Mouse (Mus musculus) G1E (cell line): ENCODE measurements around the gene Olfr1426. TPM values are rescaled to one million over a fixed set of nuclear protein-coding genes. Genes with fewer than 3 reads are reported as not detected.

ENCODE experiments used
- ATAC-seq: 2 replicates; pipeline ENCODE4 v1.8.0; 2016; ENCODE audit warnings: mild to moderate bottlenecking; ENCODE audit not compliant: insufficient number of reproducible peaks, poor library complexity, low FRiP score, severe bottlenecking; ENCODE audit errors: extremely low read depth
- DNase-seq: peaks from one replicate; pipeline ENCODE4 v3.0.0; 2012; ENCODE audit warnings: low spot score
- H3K27me3 ChIP-seq: 2 replicates; pipeline ENCODE4 v1.6.1; 2012; ENCODE audit warnings: mild to moderate bottlenecking, low read length, inconsistent platforms; ENCODE audit not compliant: insufficient read depth
- H3K36me3 ChIP-seq: replicated peaks from 2 replicates; pipeline ENCODE3; 2012; ENCODE audit warnings: mild to moderate bottlenecking, inconsistent platforms
- H3K4me1 ChIP-seq: 2 replicates; pipeline ENCODE4 v1.6.1; 2012; ENCODE audit warnings: low read depth, low read length, inconsistent platforms, mixed read lengths; ENCODE audit not compliant: insufficient read depth
- H3K4me3 ChIP-seq: 2 replicates; pipeline ENCODE4 v1.5.1; 2012; ENCODE audit warnings: low read depth, mild to moderate bottlenecking, inconsistent platforms, low read length, moderate library complexity, mixed read lengths
- H3K9me3 ChIP-seq: replicated peaks from 2 replicates; pipeline ENCODE4 v1.6.1; 2012; ENCODE audit warnings: inconsistent platforms
- CTCF ChIP-seq: IDR thresholded peaks from 2 replicates; pipeline ENCODE4 v1.5.1; 2012; ENCODE audit warnings: low read depth, low read length, inconsistent platforms, mixed read lengths
- GATA1 ChIP-seq: IDR thresholded peaks from 2 replicates; pipeline ENCODE4 v1.6.1; 2012; ENCODE audit warnings: borderline replicate concordance, low read length, inconsistent platforms, mixed read lengths
- GATA2 ChIP-seq: IDR thresholded peaks from 2 replicates; pipeline ENCODE4 v1.6.1; 2012; ENCODE audit warnings: low read depth, low read length, inconsistent platforms, borderline replicate concordance
- POLR2AphosphoS5 ChIP-seq: IDR thresholded peaks from 2 replicates; pipeline ENCODE4 v1.6.1; 2012; ENCODE audit warnings: low read depth, low read length, inconsistent platforms; ENCODE audit not compliant: insufficient replicate concordance
- TAL1 ChIP-seq: conservative IDR thresholded peaks from 2 replicates; pipeline ENCODE4 v1.6.1; 2012; ENCODE audit warnings: low read depth, low read length, inconsistent platforms, mixed read lengths
- polyA plus RNA-seq: library from polyadenylated mRNA; stranded (reverse); fragments of >175 nt; gene quantifications from 2 replicates; pipeline ENCODE4 v1.2.3, GENCODE M21; 2012
- total RNA-seq, 2 experiments: library from RNA; stranded (forward) in 1 of 2; stranded (reverse) in 1 of 2; fragments of 200-1000 nt in 1 of 2; fragments of >200 nt in 1 of 2; fragmentation: Nextera tagmentation in 1 of 2; gene quantifications; 2 replicates each; pipeline ENCODE4 v1.2.3; 2014 to 2017

Gene Olfr1426
- total RNA-seq (2014; fragmentation: Nextera tagmentation) (not detected in 2 replicates), total RNA-seq (2017) (0.11 and 0.12 TPM in 2 replicates), polyA plus RNA-seq (not detected in 2 replicates)

DNA sequence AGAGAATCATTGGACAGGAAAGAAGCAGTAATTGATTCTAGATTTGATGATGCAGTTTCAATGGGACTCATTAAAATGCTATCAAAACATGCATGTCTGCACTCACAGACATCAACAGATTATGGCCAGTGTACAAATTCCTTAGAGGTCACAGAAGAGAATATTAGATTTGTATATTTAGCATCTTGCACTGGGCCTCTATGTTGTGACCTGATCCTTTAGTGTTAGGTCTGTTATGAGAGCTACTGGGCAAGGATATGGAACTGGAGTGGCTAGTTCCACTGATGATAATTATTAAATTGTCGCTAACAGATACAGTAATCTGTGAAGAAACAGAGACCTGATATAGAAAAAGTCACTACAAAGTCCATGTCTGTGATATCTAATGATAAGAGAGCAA is at the start of gene Olfr1426:
Gene Olfr1426, minus strand, starts transcription at position 101 of the 400 bp plus-strand sequence.
- TF ChIP-seq CTCF = no peak
- no peak for TF ChIP-seq TAL1
- TF ChIP-seq POLR2AphosphoS5 = no peak
- no peak for TF ChIP-seq GATA1
- TF ChIP-seq GATA2 = no peak
- no peaks in the 10 kb centered on the region for H3K9me3 ChIP-seq
- no peak within 1 kb of the TSS for H3K4me3 ChIP-seq
- no peaks in the 10 kb centered on the region for H3K36me3 ChIP-seq
- ATAC-seq = no peak
- H3K4me1 ChIP-seq = no peaks in the 10 kb centered on the region
- DNase-seq = no peak
- no peaks in the 10 kb centered on the region for H3K27me3 ChIP-seq

DNA sequence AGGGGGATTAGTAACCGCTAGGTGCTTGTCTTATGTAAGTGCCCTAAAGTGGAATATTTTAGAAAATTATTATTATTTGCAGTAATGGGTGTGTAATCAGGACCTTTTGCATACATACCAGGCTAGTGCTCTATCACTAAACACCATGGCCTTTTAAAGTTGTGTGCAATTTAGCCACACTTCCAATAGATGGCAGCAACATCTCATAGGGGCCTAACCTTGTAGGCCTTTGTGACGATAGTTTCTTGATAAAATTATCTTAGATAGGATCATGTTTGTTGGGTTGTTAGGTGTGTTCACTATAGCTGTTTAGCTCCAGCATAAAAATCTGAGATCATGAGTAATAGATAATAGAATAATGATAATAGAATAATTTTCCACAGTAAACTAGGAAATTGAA is 42.5 kb upstream of the Olfr1426 start:
- no peaks in the 10 kb centered on the region for H3K4me1 ChIP-seq
- H3K36me3 ChIP-seq = no peaks in the 10 kb centered on the region
- no peak for DNase-seq
- no peaks in the 10 kb centered on the region for H3K9me3 ChIP-seq
- ATAC-seq = no peak
- no peak overlapping the region for H3K4me3 ChIP-seq
- H3K27me3 ChIP-seq = no peaks in the 10 kb centered on the region
- TF ChIP-seq TAL1 (no peak), CTCF (peak; percentile 15; the same call in 1 of the 2 replicates)

DNA sequence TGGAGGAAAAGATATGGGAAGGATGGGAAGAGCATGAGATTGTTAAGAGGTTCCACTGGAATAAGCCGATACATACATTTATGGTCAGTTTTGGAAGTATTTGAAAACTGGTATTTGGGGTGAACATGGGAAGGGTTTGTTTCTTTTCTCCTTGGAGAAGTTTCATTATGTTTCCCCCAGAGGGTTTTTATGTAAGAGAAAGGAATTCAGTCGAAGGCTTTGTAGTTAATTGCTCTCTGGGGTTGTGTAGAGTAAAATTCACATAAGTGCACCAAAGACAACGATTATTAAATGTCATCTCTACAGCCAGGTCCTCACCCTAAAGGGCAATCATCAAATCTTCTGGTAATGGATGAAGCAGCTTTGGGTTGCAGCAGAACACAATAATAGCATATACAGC is 31.3 kb upstream of the Olfr1426 start, which contains the start of gene Olfr76:
Gene Olfr76, minus strand, starts transcription at position 101 of the 400 bp plus-strand sequence.
- Histone ChIP-seq H3K9me3 (no peaks in the 10 kb centered on the region), H3K4me3 (no peak within 1 kb of the TSS), H3K36me3 (no peaks in the 10 kb centered on the region), H3K27me3 (no peaks in the 10 kb centered on the region), H3K4me1 (no peaks in the 10 kb centered on the region)
- no peak for TF ChIP-seq TAL1
- TF ChIP-seq CTCF = no peak
- no peak for TF ChIP-seq GATA1
- no peak for TF ChIP-seq GATA2
- no peak for TF ChIP-seq POLR2AphosphoS5
- DNase-seq (no peak), ATAC-seq (no peak)

DNA sequence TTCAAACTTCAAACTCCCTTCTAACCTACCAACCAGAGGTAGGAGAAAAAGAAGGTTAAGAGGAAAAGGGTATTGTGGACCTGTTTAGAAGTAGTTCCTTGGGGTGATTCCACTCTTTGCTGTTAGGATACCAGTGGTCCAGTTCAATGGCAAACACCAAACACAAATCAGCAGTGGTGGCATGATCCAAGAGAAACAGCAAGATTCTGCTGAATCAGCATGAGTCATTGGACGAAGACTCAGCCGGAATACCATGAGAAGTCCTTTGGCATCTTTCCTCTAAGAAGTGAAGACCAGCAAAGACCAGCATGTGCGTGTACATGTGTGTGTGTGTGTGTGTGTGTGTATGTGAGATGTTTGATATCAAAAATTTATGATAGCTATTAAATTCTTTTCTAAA is 24.7 kb upstream of the Olfr1426 start:
- Histone ChIP-seq H3K9me3 (no peaks in the 10 kb centered on the region), H3K36me3 (no peaks in the 10 kb centered on the region), H3K4me1 (no peaks in the 10 kb centered on the region), H3K4me3 (no peak overlapping the region), H3K27me3 (no peaks in the 10 kb centered on the region)
- DNase-seq (no peak), ATAC-seq (no peak)
- TF ChIP-seq CTCF (no peak), POLR2AphosphoS5 (no peak), TAL1 (no peak), GATA2 (no peak), GATA1 (no peak)

DNA sequence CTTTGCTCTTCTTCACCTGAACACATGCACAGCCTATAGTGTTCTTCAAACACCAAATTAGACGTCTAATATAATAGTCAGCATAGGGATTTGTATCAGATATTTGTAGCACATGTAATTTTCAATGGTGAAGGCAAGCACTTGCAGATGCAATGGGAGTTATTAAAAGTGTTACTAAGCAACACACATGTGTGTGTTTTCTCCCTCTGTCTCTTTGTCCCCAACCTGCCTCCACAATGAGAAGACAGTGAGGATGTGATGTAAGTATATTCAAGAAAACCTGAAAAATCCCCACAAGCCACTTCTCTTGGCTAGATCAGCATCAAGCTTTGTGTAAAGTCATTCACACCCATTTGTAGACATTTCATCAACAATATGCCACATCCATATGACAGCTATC is 24.0 kb upstream of the Olfr1426 start, which contains the start of gene Olfr1428:
Gene Olfr1428, minus strand, starts transcription at position 101 of the 400 bp plus-strand sequence.
- ATAC-seq = no peak
- H3K36me3 ChIP-seq = no peaks in the 10 kb centered on the region
- no peak within 1 kb of the TSS for H3K4me3 ChIP-seq
- DNase-seq = no peak
- no peaks in the 10 kb centered on the region for H3K9me3 ChIP-seq
- H3K27me3 ChIP-seq = no peaks in the 10 kb centered on the region
- TF ChIP-seq GATA1 (no peak), POLR2AphosphoS5 (no peak), CTCF (no peak), GATA2 (no peak), TAL1 (no peak)
- no peaks in the 10 kb centered on the region for H3K4me1 ChIP-seq

DNA sequence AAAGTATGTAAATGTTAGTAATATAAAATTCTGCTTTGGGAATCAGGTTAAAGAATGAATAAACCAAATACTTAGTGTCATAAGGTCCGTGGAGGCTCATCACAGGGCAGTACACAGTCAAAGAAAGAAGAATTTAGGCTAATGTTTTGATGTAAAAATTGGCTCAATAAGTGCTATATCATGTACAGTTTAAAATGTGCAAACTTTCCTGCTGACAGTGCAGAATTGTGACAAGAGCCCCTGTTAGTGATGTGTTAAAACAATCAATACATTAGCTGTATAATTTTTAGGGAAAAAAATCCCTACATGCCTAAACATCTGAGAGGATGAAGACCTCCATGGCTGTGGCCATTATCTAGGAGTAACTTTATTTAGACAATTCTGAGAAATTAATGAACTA is 22.0 kb upstream of the Olfr1426 start:
- no peaks in the 10 kb centered on the region for H3K9me3 ChIP-seq
- no peak overlapping the region for H3K4me3 ChIP-seq
- no peak for ATAC-seq
- no peaks in the 10 kb centered on the region for H3K36me3 ChIP-seq
- TF ChIP-seq CTCF (no peak), POLR2AphosphoS5 (no peak), TAL1 (no peak), GATA2 (no peak), GATA1 (no peak)
- DNase-seq = no peak
- H3K27me3 ChIP-seq = no peaks in the 10 kb centered on the region
- no peaks in the 10 kb centered on the region for H3K4me1 ChIP-seq

DNA sequence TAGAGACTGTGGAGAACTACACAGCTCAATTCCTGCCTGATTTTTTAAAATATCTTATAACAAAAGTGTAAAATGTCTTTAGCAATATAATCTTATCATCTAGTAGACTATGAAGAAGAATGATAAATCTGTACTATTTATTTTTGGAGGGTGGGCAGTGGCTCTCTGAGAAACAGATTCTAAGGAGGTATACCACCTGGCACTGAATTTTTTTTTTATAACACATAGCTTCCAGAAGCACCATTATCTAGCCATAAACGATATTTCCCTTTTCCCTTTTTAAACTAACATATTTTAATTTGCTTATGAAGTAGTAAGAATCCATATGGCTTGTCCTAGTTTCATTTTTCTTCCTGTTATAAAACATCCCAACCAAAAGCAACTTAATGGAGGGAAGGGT is 12.7 kb upstream of the Olfr1426 start:
- DNase-seq = no peak
- no peaks in the 10 kb centered on the region for H3K27me3 ChIP-seq
- H3K4me3 ChIP-seq = no peak overlapping the region
- no peaks in the 10 kb centered on the region for H3K36me3 ChIP-seq
- no peak for ATAC-seq
- no peaks in the 10 kb centered on the region for H3K9me3 ChIP-seq
- no peak for TF ChIP-seq GATA1
- no peak for TF ChIP-seq POLR2AphosphoS5
- TF ChIP-seq TAL1 = no peak
- TF ChIP-seq GATA2 = no peak
- no peak for TF ChIP-seq CTCF
- H3K4me1 ChIP-seq = no peaks in the 10 kb centered on the region
